Mouse (Mus musculus) small intestine, adult 2 months (tissue): Measurements from ENCODE around the gene Ush2a. TPM values are rescaled to one million over a fixed set of nuclear protein-coding genes. Genes with fewer than 3 reads are reported as not detected.

ENCODE experiments used
- H3K27ac ChIP-seq: fragments of 200-500 bp; 2 replicates; pipeline ENCODE4 v1.5.1; 2012; ENCODE audit warnings: low read depth, low read length, control low read depth, inconsistent platforms; ENCODE audit not compliant: insufficient read depth
- H3K27me3 ChIP-seq: fragments of 200-500 bp; 2 replicates; pipeline ENCODE4 v1.6.1; 2012; ENCODE audit warnings: mild to moderate bottlenecking, moderate library complexity, low read length, inconsistent platforms; ENCODE audit not compliant: control insufficient read depth, insufficient read depth
- H3K36me3 ChIP-seq: fragments of 200-500 bp; 2 replicates; pipeline ENCODE4 v1.6.1; 2012; ENCODE audit warnings: mild to moderate bottlenecking, low read length, control low read depth, inconsistent platforms; ENCODE audit not compliant: control insufficient read depth, insufficient read depth
- H3K4me1 ChIP-seq: fragments of 200-500 bp; 2 replicates; pipeline ENCODE4 v1.6.1; 2012; ENCODE audit warnings: low read length, inconsistent platforms, mixed read lengths; ENCODE audit not compliant: control insufficient read depth, insufficient read depth, insufficient read length
- H3K4me3 ChIP-seq: fragments of 200-500 bp; 2 replicates; pipeline ENCODE4 v1.5.1; 2012; ENCODE audit warnings: low read depth, mild to moderate bottlenecking, control low read depth, inconsistent platforms, low read length, moderate library complexity
- CTCF ChIP-seq: fragments of 200-500 bp; IDR thresholded peaks from 2 replicates; pipeline ENCODE4 v1.5.1; 2012; ENCODE audit warnings: low read depth, mild to moderate bottlenecking, control low read depth, inconsistent platforms, low read length, moderate library complexity, mixed read lengths; ENCODE audit not compliant: insufficient replicate concordance, insufficient read length; ENCODE audit errors: extremely low read depth
- POLR2A ChIP-seq: fragments of 200-500 bp; IDR thresholded peaks from 2 replicates; pipeline ENCODE4 v1.6.1; 2012; ENCODE audit warnings: low read depth, mild to moderate bottlenecking, control low read depth, inconsistent platforms, low read length, moderate library complexity
- WGBS: fragments of 180-500 bp; shearing (Covaris S2); methylation state at CpG from one replicate; pipeline ENCODE4 v1.1.7; 2018; 5-methylcytosine and 5-hydroxymethylcytosine counted together
- polyA plus RNA-seq: library from polyadenylated mRNA; depleted of rRNA; stranded (reverse); fragments of >200 nt; gene quantifications from 2 replicates; pipeline ENCODE4 v1.2.3, GENCODE M21; 2012

Ush2a gene
- polyA plus RNA-seq, 1 experiment: not detected

GRCm38 (mm10) chr1:188937246-188937780, 675.5 kb downstream of the Ush2a start:
- Histone ChIP-seq H3K4me1 (no peaks in the 10 kb centered on the region), H3K36me3 (no peaks in the 10 kb centered on the region), H3K27me3 (no peaks in the 10 kb centered on the region), H3K4me3 (no peak overlapping the region), H3K27ac (no peak overlapping the region)
- WGBS: 39% methylated on average over 14 of the region's 14 CpGs
- no peak for TF ChIP-seq POLR2A
- no peak for TF ChIP-seq CTCF

GRCm38 (mm10) chr1:188945326-188945725, 683.5 kb downstream of the Ush2a start:
- TF ChIP-seq POLR2A: no peak
- TF ChIP-seq CTCF: no peak
- no peaks in the 10 kb centered on the region for H3K27me3 ChIP-seq
- WGBS: 7% methylated on average over 8 of the region's 8 CpGs
- no peaks in the 10 kb centered on the region for H3K4me1 ChIP-seq
- no peak overlapping the region for H3K4me3 ChIP-seq
- no peaks in the 10 kb centered on the region for H3K36me3 ChIP-seq
- no peak overlapping the region for H3K27ac ChIP-seq

GRCm38 (mm10) chr1:188946849-188947248, 685.0 kb downstream of the Ush2a start:
- Histone ChIP-seq H3K36me3 (no peaks in the 10 kb centered on the region), H3K4me1 (no peaks in the 10 kb centered on the region), H3K27ac (no peak overlapping the region), H3K27me3 (no peaks in the 10 kb centered on the region), H3K4me3 (no peak overlapping the region)
- WGBS: 68% methylated on average over 11 of the region's 11 CpGs
- TF ChIP-seq CTCF: no peak
- no peak for TF ChIP-seq POLR2A

- Histone ChIP-seq H3K27ac (no peak overlapping the region), H3K36me3 (no peaks in the 10 kb centered on the region), H3K27me3 (no peaks in the 10 kb centered on the region), H3K4me3 (no peak overlapping the region), H3K4me1 (no peaks in the 10 kb centered on the region)
- 62% methylated on average over 5 of the region's 5 CpGs for WGBS
- TF ChIP-seq POLR2A (no peak), CTCF (peak; percentile 33; the same call in 1 of the 2 replicates)
These were observed 686.0 kb downstream of the Ush2a start for GRCm38 (mm10) chr1:188947794-188948193.

GRCm38 (mm10) chr1:188948276-188948675, 686.5 kb downstream of the Ush2a start:
- TF ChIP-seq CTCF (no peak), POLR2A (no peak)
- H3K27me3 ChIP-seq: no peaks in the 10 kb centered on the region
- H3K27ac ChIP-seq: no peak overlapping the region
- no peaks in the 10 kb centered on the region for H3K4me1 ChIP-seq
- 45% methylated on average over 9 of the region's 9 CpGs for WGBS
- no peak overlapping the region for H3K4me3 ChIP-seq
- H3K36me3 ChIP-seq: no peaks in the 10 kb centered on the region

GRCm38 (mm10) chr1:188951091-188951490, 689.3 kb downstream of the Ush2a start:
- H3K36me3 ChIP-seq: no peaks in the 10 kb centered on the region
- no peak overlapping the region for H3K27ac ChIP-seq
- no peaks in the 10 kb centered on the region for H3K4me1 ChIP-seq
- no peaks in the 10 kb centered on the region for H3K27me3 ChIP-seq
- H3K4me3 ChIP-seq: no peak overlapping the region
- 74% methylated on average over 6 of the region's 6 CpGs for WGBS
- no peak for TF ChIP-seq CTCF
- TF ChIP-seq POLR2A: no peak

- no peaks in the 10 kb centered on the region for H3K4me1 ChIP-seq
- no peaks in the 10 kb centered on the region for H3K36me3 ChIP-seq
- H3K4me3 ChIP-seq: no peak overlapping the region
- H3K27ac ChIP-seq: no peak overlapping the region
- TF ChIP-seq POLR2A: no peak
- TF ChIP-seq CTCF: no peak
- H3K27me3 ChIP-seq: no peaks in the 10 kb centered on the region
- 87% methylated on average over 4 of the region's 4 CpGs for WGBS
These were observed 690.7 kb downstream of the Ush2a start for GRCm38 (mm10) chr1:188952501-188952900.
